Mouse (Mus musculus) cerebellum, postnatal 10 days (tissue): ENCODE data around the gene Hoxa4.

Experiments used
- DNase-seq, 2 experiments: peaks; one replicate each; pipeline ENCODE4 v3.0.0; 2021; ENCODE audit warnings: mixed read lengths in 2 of 2

Gene Hoxa4

DNA sequence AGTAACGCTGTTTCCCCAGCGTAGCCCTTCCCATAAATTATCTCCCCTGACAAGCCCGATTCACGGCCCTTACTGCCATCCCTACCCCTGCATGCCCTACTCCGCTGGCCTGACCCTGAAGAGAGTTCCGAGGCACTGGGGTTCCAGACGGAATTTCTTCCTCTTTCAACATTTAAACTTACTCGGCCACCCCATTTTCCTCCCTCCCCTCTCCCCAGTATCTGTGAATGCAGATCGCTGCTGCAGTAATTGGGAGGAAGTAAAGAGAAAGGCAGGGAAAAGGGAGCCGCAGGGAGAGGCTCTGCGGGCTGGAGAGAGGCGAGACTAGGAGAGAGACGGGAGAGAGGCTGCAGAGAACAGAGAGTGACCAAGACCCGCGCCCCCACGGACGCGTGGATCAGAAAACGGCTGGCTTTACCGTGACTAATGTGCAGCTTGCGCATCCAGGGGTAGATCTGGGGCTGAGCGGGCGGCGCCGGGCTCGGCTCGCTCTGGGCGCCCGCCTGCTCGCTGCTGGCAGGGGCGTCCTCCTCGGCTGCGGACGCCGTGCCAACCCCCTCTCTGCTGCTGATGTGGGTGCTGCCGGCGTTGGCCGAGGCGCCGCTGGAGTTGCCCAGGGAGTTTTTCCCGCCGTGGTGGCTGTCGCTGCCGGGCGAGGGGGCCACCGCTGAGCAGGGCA is 12.0 kb upstream of the Hoxa4 start:
- peak; percentile 37 to 40 for DNase-seq

- no peak for DNase-seq
Measured at GRCm38 (mm10) chr6:52203121-52203370, 11.5 kb upstream of the Hoxa4 start.

GRCm38 (mm10) chr6:52202362-52203120 is 11.0 kb upstream of the Hoxa4 start:
- DNase-seq: peak in 1 of 2 experiments; percentile 23

DNA sequence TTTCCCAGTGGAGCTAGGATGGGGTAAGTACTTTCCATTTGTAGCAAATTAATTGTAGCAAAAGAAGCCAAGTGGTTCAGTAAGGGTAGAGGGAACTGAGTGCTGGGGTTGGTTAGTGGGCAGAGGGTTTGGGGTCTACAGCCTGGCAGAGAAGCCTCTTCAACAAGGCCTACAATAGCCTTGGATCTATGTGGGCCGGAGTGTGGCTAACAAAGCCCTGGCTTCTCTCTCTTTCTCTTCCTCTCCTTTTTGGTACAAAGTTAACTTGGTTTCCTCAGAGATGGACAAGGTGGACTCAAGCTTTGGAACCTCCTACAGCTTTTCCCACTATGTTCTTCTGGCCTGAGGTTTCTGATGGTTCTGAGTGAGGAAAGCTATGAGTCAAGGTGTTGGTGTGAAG is 9.7 kb upstream of the Hoxa4 start:
- DNase-seq: no peak

- DNase-seq: no peak
Measured at GRCm38 (mm10) chr6:52200751-52201250, 9.2 kb upstream of the Hoxa4 start.

DNA sequence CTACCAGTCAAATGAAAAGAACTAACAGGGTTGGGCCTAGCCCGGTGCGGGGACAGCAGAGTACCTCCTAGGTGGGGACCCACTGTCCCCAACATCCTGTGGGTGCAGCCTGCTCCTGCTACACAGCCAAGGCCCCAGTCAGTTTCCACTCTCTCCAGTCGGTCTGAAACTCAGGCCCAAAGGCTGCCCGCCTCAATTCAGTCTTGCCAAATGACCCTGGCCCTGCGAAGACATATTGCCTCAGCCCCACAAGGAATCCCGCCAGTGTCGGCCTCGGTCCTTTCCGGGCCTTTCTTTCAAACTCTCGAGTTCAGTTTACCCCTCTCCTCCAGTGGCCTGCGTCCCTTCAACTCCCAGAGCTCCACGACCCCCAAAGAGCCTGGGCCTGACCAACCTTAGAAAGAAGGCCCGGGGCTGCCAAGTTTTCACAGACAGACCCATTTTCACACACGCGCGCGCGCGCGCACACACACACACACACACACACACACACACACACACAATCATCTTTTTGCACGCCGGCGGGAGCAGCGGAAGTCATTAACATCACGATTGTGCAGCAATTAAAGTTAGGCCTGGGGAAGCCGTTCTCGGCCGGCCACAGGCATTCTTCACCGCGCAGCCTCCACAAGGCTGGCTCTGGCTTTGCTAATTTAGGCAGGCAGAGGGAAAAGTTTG is 8.7 kb upstream of the Hoxa4 start:
- DNase-seq: no peak

GRCm38 (mm10) chr6:52197271-52197670 is 5.7 kb upstream of the Hoxa4 start:
- DNase-seq: peak in 1 of 2 experiments; percentile 58

GRCm38 (mm10) chr6:52196811-52197210 is 5.3 kb upstream of the Hoxa4 start:
- no peak for DNase-seq

- peak in 1 of 2 experiments; percentile 31 for DNase-seq
Measured at GRCm38 (mm10) chr6:52194690-52195089, 3.1 kb upstream of the Hoxa4 start.

- peak; percentile 62 to 75 for DNase-seq
Measured at GRCm38 (mm10) chr6:52191860-52192550, 452 bp upstream of the Hoxa4 start.

- DNase-seq: no peak
Measured at GRCm38 (mm10) chr6:52190410-52190809, 1.1 kb downstream of the Hoxa4 start.

DNA sequence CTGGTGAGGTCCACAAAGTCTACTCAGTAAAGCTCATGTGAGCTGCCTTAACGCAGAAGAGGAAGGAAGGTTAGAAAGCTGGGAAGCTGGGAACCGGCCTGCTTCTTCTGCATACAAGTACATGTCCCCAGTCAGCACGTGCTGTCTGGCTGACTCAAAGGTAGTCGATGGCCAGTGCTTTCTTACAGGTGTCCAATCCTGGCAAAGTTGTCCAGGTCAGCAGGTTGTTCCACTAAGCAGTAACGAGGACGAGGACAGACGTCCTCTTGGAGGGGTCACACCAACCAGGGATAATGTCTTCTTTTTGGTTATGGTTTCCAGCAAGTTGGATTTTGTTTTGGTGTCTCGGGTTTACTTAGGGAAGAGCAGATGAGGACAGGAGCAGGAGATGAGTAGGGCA is 1.6 kb downstream of the Hoxa4 start:
- DNase-seq: no peak

GRCm38 (mm10) chr6:52189172-52189591 is 2.4 kb downstream of the Hoxa4 start:
- DNase-seq: no peak

GRCm38 (mm10) chr6:52186500-52186899 is 5.1 kb downstream of the Hoxa4 start:
- no peak for DNase-seq

DNA sequence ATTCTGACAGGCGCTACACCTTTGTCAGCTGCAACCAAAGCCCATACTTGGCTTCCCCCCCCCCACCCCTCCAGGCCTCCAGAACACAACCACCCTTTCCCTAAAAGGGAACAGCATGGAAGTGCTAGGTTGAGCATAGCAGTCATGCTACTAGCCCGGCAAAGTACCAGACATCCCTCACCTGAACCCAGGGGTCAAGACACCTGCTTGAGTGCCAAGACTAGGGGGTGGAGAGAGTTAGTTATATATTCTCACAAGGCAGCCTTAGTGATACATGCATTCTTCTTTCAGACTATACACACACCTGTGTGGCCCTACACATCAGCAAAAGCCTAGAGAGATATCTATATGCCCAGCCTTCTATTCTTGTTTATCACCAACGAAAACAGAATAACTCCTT is 5.7 kb downstream of the Hoxa4 start:
- no peak for DNase-seq

- DNase-seq: no peak
Measured at GRCm38 (mm10) chr6:52185222-52185621, 6.3 kb downstream of the Hoxa4 start.

DNA sequence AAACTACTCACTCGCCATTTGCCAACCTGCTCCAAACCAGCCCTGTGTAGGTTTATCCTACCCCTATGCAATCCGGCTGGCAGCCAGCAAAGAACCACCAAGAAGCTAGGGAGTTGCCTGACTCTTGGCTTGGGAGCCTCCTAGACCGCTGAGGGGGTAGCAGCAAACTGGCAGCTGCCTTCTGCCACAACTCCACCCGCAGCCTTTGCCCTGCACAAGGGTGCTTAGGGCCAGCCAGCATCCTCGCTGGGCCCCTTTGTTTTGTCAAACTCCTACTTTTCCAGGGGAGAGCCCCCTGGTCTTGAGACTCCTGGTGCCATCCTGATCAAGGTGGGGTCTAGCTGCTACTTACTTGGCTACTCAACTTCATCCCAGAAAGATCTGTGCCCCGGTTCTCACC is 6.9 kb downstream of the Hoxa4 start:
- no peak for DNase-seq

DNA sequence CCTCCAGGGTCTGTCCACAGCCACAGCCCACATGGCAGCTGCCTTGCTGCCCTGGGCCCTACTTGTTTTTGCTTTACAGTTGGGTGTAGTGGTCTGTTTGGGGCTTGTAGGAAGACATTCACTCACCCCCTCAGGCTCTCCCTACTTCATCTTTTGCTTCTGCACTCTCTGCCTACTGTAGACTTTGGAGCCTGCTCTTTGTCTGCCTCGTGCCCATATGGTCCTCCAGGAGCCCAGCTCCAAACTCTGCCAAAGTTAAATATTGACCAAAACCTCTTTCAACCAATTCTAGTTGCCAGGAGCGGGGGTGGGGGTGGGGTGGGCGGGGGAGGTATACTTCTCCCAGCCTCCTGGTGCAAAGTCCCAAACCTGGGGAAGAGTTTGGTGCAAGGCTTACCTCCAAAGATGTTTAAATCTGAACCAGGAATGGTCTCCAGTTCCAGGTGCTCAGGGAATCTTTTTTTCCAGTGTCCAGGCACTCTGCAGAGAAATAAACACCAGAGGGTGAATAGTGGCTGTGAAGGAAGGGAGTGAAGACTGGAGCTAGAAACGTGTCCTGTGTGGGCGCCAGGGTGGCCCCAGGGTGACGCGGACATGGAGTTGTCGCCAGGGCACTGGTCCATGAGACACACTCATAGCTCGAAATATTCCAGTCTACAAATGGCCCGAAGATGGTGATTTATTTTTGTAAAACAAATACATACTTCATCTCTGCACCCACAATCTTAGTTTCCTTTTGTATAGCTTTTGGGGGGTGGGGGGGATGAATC is 8.1 kb downstream of the Hoxa4 start:
- DNase-seq: no peak

- DNase-seq: no peak
Measured at GRCm38 (mm10) chr6:52182793-52183192, 8.8 kb downstream of the Hoxa4 start.

DNA sequence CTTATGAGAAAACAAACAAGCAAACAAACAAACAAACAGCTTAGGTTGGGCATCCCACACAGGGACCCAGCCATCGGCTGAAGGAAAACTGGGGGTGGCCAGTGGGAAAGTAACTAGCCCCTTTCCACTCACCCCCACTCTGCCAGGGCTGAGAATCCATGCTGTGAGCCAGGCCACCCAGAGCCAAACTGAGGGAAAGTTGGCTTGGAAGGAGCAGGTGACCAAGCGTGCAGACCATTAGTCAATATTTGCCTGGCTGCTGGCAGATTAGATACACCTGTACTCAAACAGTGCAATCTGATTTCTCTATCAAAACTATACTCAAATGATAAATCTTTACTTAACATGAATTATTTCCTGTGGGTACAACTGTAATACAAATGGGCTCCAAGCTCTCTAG is 9.5 kb downstream of the Hoxa4 start:
- no peak for DNase-seq

DNA sequence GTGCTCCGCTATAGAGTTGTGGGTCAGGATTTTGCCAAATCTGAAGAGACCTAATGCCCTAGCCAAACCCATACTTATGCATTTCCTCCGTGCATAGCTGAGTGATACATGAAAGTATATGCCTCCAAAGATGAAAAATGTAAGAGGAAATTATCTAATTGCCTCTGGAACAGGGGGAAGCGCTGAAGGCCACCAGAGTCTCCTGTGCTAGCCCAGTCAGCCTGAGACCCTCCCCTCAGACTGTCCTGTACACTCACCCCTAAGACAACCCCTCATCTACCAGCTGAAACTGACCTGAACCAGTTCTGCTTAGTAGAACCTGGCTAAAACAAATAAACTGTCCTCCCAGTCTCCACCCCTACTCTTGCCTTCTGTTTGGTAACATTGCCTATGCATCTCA is 10.8 kb downstream of the Hoxa4 start:
- DNase-seq: no peak

- no peak for DNase-seq
Measured at GRCm38 (mm10) chr6:52180213-52180710, 11.3 kb downstream of the Hoxa4 start.
